8 mouse cellular contexts compared by ENCODE assay signal in the genomic region with DNA sequence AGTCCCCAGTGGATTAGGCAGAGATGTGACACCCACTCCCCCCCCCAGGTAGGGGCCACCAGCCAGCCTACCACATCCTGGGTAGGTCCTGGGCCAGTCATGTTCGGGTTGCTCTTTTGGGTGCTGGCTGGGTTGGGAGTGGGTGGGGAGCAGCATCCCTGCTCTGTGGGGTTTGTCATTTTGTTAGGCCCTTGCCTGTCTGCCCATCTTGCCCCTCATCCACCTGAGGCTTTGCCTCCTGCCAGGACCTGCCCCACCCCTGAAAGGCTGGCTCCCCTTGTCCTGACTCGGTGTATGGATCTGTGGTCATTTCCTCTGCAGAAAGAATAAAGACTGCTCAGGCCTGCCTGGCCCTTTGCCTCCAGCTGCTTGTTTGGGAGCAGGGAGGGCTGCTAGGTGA. TPM values are rescaled to one million over a fixed set of nuclear protein-coding genes. Genes with fewer than 3 reads are reported as not detected.
DNase-seq lines count a peak whose midpoint lies in the region; ATAC-seq lines count a peak whose summit lies in the region.

No protein-coding gene starts in this region.

- H3K4me2 ChIP-seq in heart, embryonic 12.5 days: peak overlapping the region; percentile 85
- peak overlapping the region; percentile 85 for H3K4me2 ChIP-seq in intestine, embryonic 15.5 days (replicated peaks)

- H3K4me1 ChIP-seq in heart, embryonic 12.5 days (replicated peaks): peaks cover 17% of the 10 kb centered on the region
- peaks cover 20% of the 10 kb centered on the region for H3K4me1 ChIP-seq in embryonic facial prominence, embryonic 10.5 days
- peaks cover 11% of the 10 kb centered on the region for H3K4me1 ChIP-seq in intestine, embryonic 15.5 days (replicated peaks)

- peaks cover 18% of the 10 kb centered on the region for H3K36me3 ChIP-seq in heart, embryonic 12.5 days
- peaks cover 45% of the 10 kb centered on the region for H3K36me3 ChIP-seq in embryonic facial prominence, embryonic 10.5 days (replicated peaks)
- H3K36me3 ChIP-seq in intestine, embryonic 15.5 days: 0 out of 2 replicates have a peak, but pooled peaks cover 4% of the 10 kb centered on the region

- H3K9me3 ChIP-seq in heart, embryonic 12.5 days (replicated peaks): no peaks in the 10 kb centered on the region
- no peaks in the 10 kb centered on the region for H3K9me3 ChIP-seq in embryonic facial prominence, embryonic 10.5 days
- H3K9me3 ChIP-seq in intestine, embryonic 15.5 days: no peaks in the 10 kb centered on the region

- no peak for ATAC-seq in heart, embryonic 12.5 days (ENCODE audit: insufficient number of reproducible peaks, low FRiP score)
- no peak for ATAC-seq in intestine, embryonic 15.5 days

- no peak overlapping the region for H3K4me3 ChIP-seq in heart, embryonic 12.5 days
- peak overlapping the region; percentile 97 for H3K4me3 ChIP-seq in embryonic facial prominence, embryonic 10.5 days
- no peak overlapping the region for H3K4me3 ChIP-seq in intestine, embryonic 15.5 days (replicated peaks)

- no peak for DNase-seq in heart, postnatal 36 days
- peak; percentile 5 to 6 for DNase-seq in B cell, adult 2 months
- DNase-seq in embryonic facial prominence, embryonic 10.5 days (ENCODE audit: low spot score): no peak
- DNase-seq in retina, postnatal 1 day: no peak
- no peak for DNase-seq in layer of hippocampus, adult 9-11 months
- DNase-seq in spleen, postnatal 14 days (ENCODE audit: low spot score in 2 of 2): no peak

- H3K27ac ChIP-seq in heart, embryonic 12.5 days (ENCODE audit: poor library complexity, severe bottlenecking): no peak overlapping the region
- no peak overlapping the region for H3K27ac ChIP-seq in embryonic facial prominence, embryonic 10.5 days (replicated peaks)
- no peak overlapping the region for H3K27ac ChIP-seq in intestine, embryonic 15.5 days

- WGBS in heart, embryonic 12.5 days: 82% methylated on average over 2 of the region's 2 CpGs
- 85% methylated on average over 2 of the region's 2 CpGs for WGBS in embryonic facial prominence, embryonic 10.5 days
- 82% methylated on average over 2 of the region's 2 CpGs for WGBS in intestine, embryonic 15.5 days

- intact Hi-C loops in heart, postnatal 36 days (cut with DNase I): loop anchor here (2.0 kb wide), 1 partner anchor 41 kb away; a partner anchor contains a TSS

- H3K27me3 ChIP-seq in heart, embryonic 12.5 days (replicated peaks): no peaks in the 10 kb centered on the region
- H3K27me3 ChIP-seq in embryonic facial prominence, embryonic 10.5 days (replicated peaks; ENCODE audit: low read depth, poor library complexity, severe bottlenecking): no peaks in the 10 kb centered on the region
- no peaks in the 10 kb centered on the region for H3K27me3 ChIP-seq in intestine, embryonic 15.5 days (replicated peaks)

- H3K9ac ChIP-seq in heart, embryonic 12.5 days: peak overlapping the region; percentile 97; the same call in 1 of the 2 replicates
- no peak overlapping the region for H3K9ac ChIP-seq in intestine, embryonic 15.5 days

RNA-seq across cellular contexts. Expression of a gene that starts 1.6 kb away (rescaled TPM):
- 228 and 252 TPM in 2 replicates for polyA plus RNA-seq in heart, embryonic 12.5 days (2016; fragmentation: Nextera tagmentation; extraction: Ambion mirVana)
- 100 to 1,000 TPM; 729 to 769 TPM for total RNA-seq in heart, postnatal 36 days (2021)
- 106 and 122 TPM in 2 replicates for polyA plus RNA-seq in embryonic facial prominence, embryonic 10.5 days (2016; fragmentation: Nextera tagmentation; extraction: Ambion mirVana)
- polyA plus RNA-seq in intestine, embryonic 15.5 days (2015; fragmentation: Nextera tagmentation; extraction: Ambion mirVana): 131 and 146 TPM in 2 replicates

RNA-seq across cellular contexts. Expression of a gene that starts 41.4 kb away (rescaled TPM):
- 341 and 361 TPM in 2 replicates for polyA plus RNA-seq in heart, embryonic 12.5 days (2016; fragmentation: Nextera tagmentation; extraction: Ambion mirVana)
- total RNA-seq in heart, postnatal 36 days (2021): 100 to 1,000 TPM; 165 to 186 TPM
- polyA plus RNA-seq in embryonic facial prominence, embryonic 10.5 days (2016; fragmentation: Nextera tagmentation; extraction: Ambion mirVana): 416 and 443 TPM in 2 replicates
- 332 and 349 TPM in 2 replicates for polyA plus RNA-seq in intestine, embryonic 15.5 days (2015; fragmentation: Nextera tagmentation; extraction: Ambion mirVana)

Comparison
In these comparisons a context has a peak if more than half of its experiments do, and no peak if none do; other contexts are left out.
1. DNase-seq: peak in B cell, adult 2 months (2 of 2); none in heart, postnatal 36 days (0 of 2), embryonic facial prominence, embryonic 10.5 days (single experiment), retina, postnatal 1 day (single experiment), layer of hippocampus, adult 9-11 months (single experiment) and spleen, postnatal 14 days (0 of 2).